Mouse (Mus musculus): Measurements from ENCODE around the gene Gckr. TPM values are rescaled to one million over a fixed set of nuclear protein-coding genes. Genes with fewer than 3 reads are reported as not detected.

The Gckr gene
- polyA plus RNA-seq, 1 experiment from 2014 or later: 0.16 TPM

DNA sequence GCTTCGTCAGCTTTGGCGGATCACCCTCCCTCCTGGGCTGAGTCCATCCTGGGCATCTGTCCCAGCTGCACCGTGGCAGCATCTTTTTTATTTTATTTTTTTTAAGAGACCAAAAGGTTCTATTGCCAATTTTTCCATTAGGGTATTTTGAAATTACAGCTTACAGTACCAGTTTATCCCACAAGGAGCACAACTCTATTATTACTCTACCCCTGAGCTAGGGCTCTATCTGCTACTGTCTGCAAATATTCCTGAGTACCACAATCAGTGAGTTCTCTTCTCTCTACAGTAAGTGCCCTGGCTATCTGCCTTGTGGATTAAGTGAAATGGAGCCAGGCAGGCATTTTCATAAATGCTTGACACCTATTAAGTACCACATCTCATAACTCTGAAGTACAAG, 8.6 kb upstream of the Gckr start:
- H3K4me2 ChIP-seq (ENCODE audit: low read depth, severe bottlenecking): no peak overlapping the region
- no peak for DNase-seq (ENCODE audit: low spot score)
- H3K9me3 ChIP-seq (ENCODE audit: control insufficient read depth, low read length): no peaks in the 10 kb centered on the region
- 0 out of 2 replicates have a peak, but pooled peaks cover 3% of the 10 kb centered on the region for H3K4me1 ChIP-seq (ENCODE audit: control insufficient read depth, insufficient read depth, low read length)
- no peak overlapping the region for H3K27ac ChIP-seq (replicated peaks; ENCODE audit: low read depth, low read length)
- H3K36me3 ChIP-seq (ENCODE audit: control insufficient read depth, insufficient read depth, low read length): peaks cover 7% of the 10 kb centered on the region; the same call in 1 of the 2 replicates
- H3K27me3 ChIP-seq (ENCODE audit: control insufficient read depth, insufficient read depth, low read length): no peaks in the 10 kb centered on the region
- ATAC-seq (ENCODE audit: insufficient number of reproducible peaks, low FRiP score, low TSS enrichment, low read depth): no peak
- no peak overlapping the region for H3K4me3 ChIP-seq (ENCODE audit: low read depth, low read length)
- 77% methylated on average over 3 of the region's 3 CpGs for WGBS
- H3K9ac ChIP-seq (ENCODE audit: low read length): no peak overlapping the region

DNA sequence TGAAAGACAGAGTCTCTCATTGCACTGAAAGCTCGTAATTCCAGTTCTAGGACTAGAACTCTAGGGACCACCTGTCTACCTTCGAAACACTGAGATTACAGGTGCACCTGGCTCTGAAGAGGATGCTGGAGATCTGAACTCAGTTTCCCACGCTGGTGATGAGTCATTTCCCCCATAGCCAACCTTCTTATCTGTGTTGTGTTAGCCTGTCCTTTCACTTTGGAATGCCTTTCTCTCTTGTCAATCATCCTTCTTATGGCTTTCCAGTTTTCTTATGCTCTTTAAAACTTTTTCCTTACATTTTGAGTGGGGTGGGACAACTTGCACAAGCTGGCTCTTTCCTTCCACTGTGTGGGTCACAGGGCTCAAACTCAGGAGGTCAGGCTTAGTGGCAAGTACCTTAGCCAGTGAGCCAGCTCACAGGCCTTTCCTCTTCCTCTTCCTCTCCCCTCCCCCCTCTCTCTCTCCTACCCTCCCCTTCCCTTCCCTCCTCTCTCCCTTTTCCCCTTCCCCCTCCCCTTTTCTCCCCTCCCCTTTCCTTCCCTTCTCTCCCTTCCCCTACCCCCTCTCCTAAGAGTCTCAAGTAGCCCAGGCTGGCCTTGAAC, 7.5 kb upstream of the Gckr start:
- Histone ChIP-seq H3K4me1 (ENCODE audit: control insufficient read depth, insufficient read depth, low read length) (peaks cover 7% of the 10 kb centered on the region), H3K9me3 (ENCODE audit: control insufficient read depth, low read length) (no peaks in the 10 kb centered on the region), H3K27me3 (ENCODE audit: control insufficient read depth, insufficient read depth, low read length) (no peaks in the 10 kb centered on the region), H3K4me2 (ENCODE audit: low read depth, severe bottlenecking) (peak overlapping the region; percentile 67), H3K9ac (ENCODE audit: low read length) (no peak overlapping the region), H3K4me3 (ENCODE audit: low read depth, low read length) (peak overlapping the region; percentile 38), H3K36me3 (ENCODE audit: control insufficient read depth, insufficient read depth, low read length) (peaks cover 8% of the 10 kb centered on the region; the same call in 1 of the 2 replicates), H3K27ac (replicated peaks; ENCODE audit: low read depth, low read length) (no peak overlapping the region)
- no peak for DNase-seq (ENCODE audit: low spot score)
- 84% methylated on average over 3 of the region's 3 CpGs for whole genome bisulfite sequencing
- ATAC-seq (ENCODE audit: insufficient number of reproducible peaks, low FRiP score, low TSS enrichment, low read depth): no peak

DNA sequence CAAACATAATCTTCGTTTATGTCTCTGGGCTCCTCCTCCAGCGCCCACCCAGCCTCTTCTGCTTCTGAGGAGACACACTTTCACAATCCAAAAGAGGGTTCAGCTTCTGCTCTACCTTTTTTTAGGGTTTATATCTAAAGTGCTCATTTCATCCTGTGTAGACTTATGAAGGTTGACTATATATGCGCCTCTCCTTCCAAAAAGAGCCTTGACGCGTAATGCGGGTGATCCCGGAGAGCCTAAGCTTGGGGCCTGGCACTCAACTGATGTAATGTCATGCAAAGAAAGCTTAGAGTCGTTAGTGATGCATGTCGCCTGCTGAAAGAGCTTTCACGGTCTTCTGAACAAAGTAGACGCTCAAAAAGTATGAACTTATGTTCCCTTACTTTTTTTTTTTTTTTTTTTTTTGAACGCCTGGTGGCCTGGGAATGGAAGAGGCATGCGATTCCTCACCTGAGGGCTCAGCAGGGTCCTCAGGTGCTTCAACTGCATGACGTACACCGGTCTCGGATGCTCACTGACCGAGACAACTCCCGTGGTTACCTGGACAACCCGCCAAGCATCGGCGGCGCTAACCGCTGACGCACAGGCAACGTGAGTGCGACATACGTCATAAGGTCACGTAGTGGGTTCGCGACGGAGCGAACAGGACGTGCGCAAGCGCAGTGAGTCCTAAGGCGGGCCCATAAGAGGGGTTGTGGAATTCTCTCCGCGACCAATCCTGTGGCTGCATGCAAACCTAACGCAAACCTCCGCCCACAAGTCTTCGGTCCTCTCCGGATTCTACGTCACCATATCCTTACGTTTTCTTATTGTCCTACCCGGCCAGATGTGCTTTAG, 6.5 kb upstream of the Gckr start, which contains the start of gene Ift172:
Ift172 (minus strand) TSS at position 596 of the 840 bp plus-strand sequence.
- H3K4me3 ChIP-seq (ENCODE audit: low read depth, low read length): peak within 1 kb of the TSS; percentile 38
- peaks cover 10% of the 10 kb centered on the region for H3K4me1 ChIP-seq (ENCODE audit: control insufficient read depth, insufficient read depth, low read length)
- peak within 1 kb of the TSS; percentile 51 for H3K9ac ChIP-seq (ENCODE audit: low read length)
- WGBS: 3% methylated on average over 45 of the region's 45 CpGs
- no peaks in the 10 kb centered on the region for H3K9me3 ChIP-seq (ENCODE audit: control insufficient read depth, low read length)
- peak; percentile 96 for DNase-seq (ENCODE audit: low spot score)
- peak; percentile 93 for ATAC-seq (ENCODE audit: insufficient number of reproducible peaks, low FRiP score, low TSS enrichment, low read depth)
- no peaks in the 10 kb centered on the region for H3K27me3 ChIP-seq (ENCODE audit: control insufficient read depth, insufficient read depth, low read length)
- peak within 1 kb of the TSS; percentile 67 for H3K4me2 ChIP-seq (ENCODE audit: low read depth, severe bottlenecking)
- H3K27ac ChIP-seq (replicated peaks; ENCODE audit: low read depth, low read length): peak within 1 kb of the TSS; percentile 72; the same call in 1 of the 2 replicates
- H3K36me3 ChIP-seq (ENCODE audit: control insufficient read depth, insufficient read depth, low read length): peaks cover 8% of the 10 kb centered on the region; the same call in 1 of the 2 replicates

GRCm38 (mm10) chr5:31291361-31291688, 5.9 kb upstream of the Gckr start:
- peak; percentile 8; the same call in 1 of the 2 replicates for ATAC-seq (ENCODE audit: insufficient number of reproducible peaks, low FRiP score, low TSS enrichment, low read depth)
- H3K9ac ChIP-seq (ENCODE audit: low read length): peak overlapping the region; percentile 49; the same call in 1 of the 2 replicates
- peaks cover 6% of the 10 kb centered on the region; the same call in 1 of the 2 replicates for H3K36me3 ChIP-seq (ENCODE audit: control insufficient read depth, insufficient read depth, low read length)
- H3K4me3 ChIP-seq (ENCODE audit: low read depth, low read length): peak overlapping the region; percentile 38
- no peaks in the 10 kb centered on the region for H3K9me3 ChIP-seq (ENCODE audit: control insufficient read depth, low read length)
- DNase-seq (ENCODE audit: low spot score): no peak
- H3K4me1 ChIP-seq (ENCODE audit: control insufficient read depth, insufficient read depth, low read length): peaks cover 10% of the 10 kb centered on the region
- WGBS: 3% methylated on average over 9 of the region's 9 CpGs
- no peaks in the 10 kb centered on the region for H3K27me3 ChIP-seq (ENCODE audit: control insufficient read depth, insufficient read depth, low read length)
- H3K4me2 ChIP-seq (ENCODE audit: low read depth, severe bottlenecking): peak overlapping the region; percentile 67
- H3K27ac ChIP-seq (replicated peaks; ENCODE audit: low read depth, low read length): peak overlapping the region; percentile 72; the same call in 1 of the 2 replicates

DNA sequence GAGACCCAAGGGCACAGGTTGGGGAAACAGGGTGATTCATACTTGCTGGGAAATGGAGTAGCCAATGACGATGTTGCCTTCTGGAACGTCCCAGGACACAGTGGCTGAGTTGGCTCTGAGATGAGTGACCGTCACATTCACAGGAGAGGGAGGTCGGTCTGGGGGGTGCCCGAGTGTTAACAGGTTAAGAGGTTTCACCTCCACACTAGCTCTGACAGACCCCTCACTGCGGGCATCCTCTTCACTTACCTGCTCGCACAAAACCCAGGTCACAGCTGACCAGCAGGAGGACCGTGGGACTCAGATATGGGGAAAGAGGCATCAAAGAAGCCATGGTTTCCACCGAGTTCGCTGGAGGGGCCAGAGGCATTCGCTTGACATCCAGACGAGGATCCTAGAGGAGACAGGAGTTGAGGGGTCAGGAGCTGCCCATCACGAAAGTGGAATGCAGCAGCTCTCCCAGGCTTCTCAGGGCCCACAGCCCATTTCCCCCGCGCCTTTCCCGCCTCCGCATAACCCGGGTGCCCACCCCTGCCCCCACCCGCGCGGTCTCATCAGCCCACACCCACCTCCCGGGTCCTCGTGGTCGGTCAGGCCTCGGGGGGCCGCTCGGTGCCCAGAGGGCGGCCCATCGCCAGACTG, 2.2 kb upstream of the Gckr start:
- peaks cover 10% of the 10 kb centered on the region for H3K4me1 ChIP-seq (ENCODE audit: control insufficient read depth, insufficient read depth, low read length)
- H3K36me3 ChIP-seq (ENCODE audit: control insufficient read depth, insufficient read depth, low read length): peaks cover 6% of the 10 kb centered on the region; the same call in 1 of the 2 replicates
- 0 out of 2 replicates have a peak, but pooled peaks have one; percentile 28 for ATAC-seq (ENCODE audit: insufficient number of reproducible peaks, low FRiP score, low TSS enrichment, low read depth)
- H3K9me3 ChIP-seq (ENCODE audit: control insufficient read depth, low read length): no peaks in the 10 kb centered on the region
- H3K27me3 ChIP-seq (ENCODE audit: control insufficient read depth, insufficient read depth, low read length): no peaks in the 10 kb centered on the region
- peak overlapping the region; percentile 73 for H3K4me3 ChIP-seq (ENCODE audit: low read depth, low read length)
- H3K9ac ChIP-seq (ENCODE audit: low read length): peak overlapping the region; percentile 88
- peak overlapping the region; percentile 75 for H3K4me2 ChIP-seq (ENCODE audit: low read depth, severe bottlenecking)
- DNase-seq (ENCODE audit: low spot score): peak; percentile 47
- H3K27ac ChIP-seq (replicated peaks; ENCODE audit: low read depth, low read length): peak overlapping the region; percentile 63; the same call in 1 of the 2 replicates
- WGBS: 6% methylated on average over 29 of the region's 29 CpGs

- Histone ChIP-seq H3K4me2 (ENCODE audit: low read depth, severe bottlenecking) (peak within 1 kb of the TSS; percentile 75), H3K27me3 (ENCODE audit: control insufficient read depth, insufficient read depth, low read length) (no peaks in the 10 kb centered on the region), H3K4me1 (ENCODE audit: control insufficient read depth, insufficient read depth, low read length) (peaks cover 7% of the 10 kb centered on the region), H3K9me3 (ENCODE audit: control insufficient read depth, low read length) (no peaks in the 10 kb centered on the region), H3K9ac (ENCODE audit: low read length) (peak within 1 kb of the TSS; percentile 88), H3K4me3 (ENCODE audit: low read depth, low read length) (peak within 1 kb of the TSS; percentile 73), H3K27ac (replicated peaks; ENCODE audit: low read depth, low read length) (peak within 1 kb of the TSS; percentile 63; the same call in 1 of the 2 replicates), H3K36me3 (ENCODE audit: control insufficient read depth, insufficient read depth, low read length) (peaks cover 6% of the 10 kb centered on the region; the same call in 1 of the 2 replicates)
- peak; percentile 71 for DNase-seq (ENCODE audit: low spot score)
- WGBS: under 1% methylated on average over 39 of the region's 46 CpGs
- ATAC-seq (ENCODE audit: insufficient number of reproducible peaks, low FRiP score, low TSS enrichment, low read depth): peak; percentile 44; the same call in 1 of the 2 replicates
These were observed 1.6 kb upstream of the Gckr start, which contains the start of gene Fndc4 for GRCm38 (mm10) chr5:31295606-31296141. TSS of gene Fndc4 (minus strand) at chr5:31296080.

GRCm38 (mm10) chr5:31297981-31298380, 738 bp downstream of the Gckr start:
- Histone ChIP-seq H3K27ac (replicated peaks; ENCODE audit: low read depth, low read length) (no peak overlapping the region), H3K4me1 (ENCODE audit: control insufficient read depth, insufficient read depth, low read length) (peaks cover 7% of the 10 kb centered on the region), H3K9me3 (ENCODE audit: control insufficient read depth, low read length) (no peaks in the 10 kb centered on the region), H3K36me3 (ENCODE audit: control insufficient read depth, insufficient read depth, low read length) (peaks cover 6% of the 10 kb centered on the region; the same call in 1 of the 2 replicates), H3K27me3 (ENCODE audit: control insufficient read depth, insufficient read depth, low read length) (no peaks in the 10 kb centered on the region), H3K9ac (ENCODE audit: low read length) (no peak overlapping the region), H3K4me3 (ENCODE audit: low read depth, low read length) (no peak overlapping the region), H3K4me2 (ENCODE audit: low read depth, severe bottlenecking) (no peak overlapping the region)
- DNase-seq (ENCODE audit: low spot score) (no peak), ATAC-seq (ENCODE audit: insufficient number of reproducible peaks, low FRiP score, low TSS enrichment, low read depth) (no peak)
- WGBS: 84% methylated on average over 3 of the region's 3 CpGs

DNA sequence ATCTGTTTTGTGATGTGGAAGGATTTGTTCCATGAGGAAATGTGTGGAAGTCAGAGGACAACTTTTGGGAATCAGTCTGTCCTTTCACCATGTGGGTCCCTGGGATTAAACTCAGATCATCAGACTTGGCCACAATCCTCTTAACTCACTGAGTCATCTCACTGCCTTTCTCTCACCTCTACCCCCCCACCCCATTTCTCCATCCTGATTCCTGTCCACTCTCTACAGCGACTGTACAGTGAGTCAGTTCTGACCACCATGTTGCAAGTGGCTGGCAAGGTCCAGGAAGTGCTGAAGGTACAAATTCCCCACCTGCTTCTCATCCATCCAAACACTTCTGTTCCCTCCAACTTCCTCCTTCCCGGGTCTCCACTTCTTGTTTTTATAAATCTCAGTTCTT, 1.2 kb downstream of the Gckr start:
- Histone ChIP-seq H3K9me3 (ENCODE audit: control insufficient read depth, low read length) (no peaks in the 10 kb centered on the region), H3K36me3 (ENCODE audit: control insufficient read depth, insufficient read depth, low read length) (peaks cover 4% of the 10 kb centered on the region; the same call in 1 of the 2 replicates), H3K27ac (replicated peaks; ENCODE audit: low read depth, low read length) (no peak overlapping the region), H3K27me3 (ENCODE audit: control insufficient read depth, insufficient read depth, low read length) (no peaks in the 10 kb centered on the region), H3K4me1 (ENCODE audit: control insufficient read depth, insufficient read depth, low read length) (peaks cover 7% of the 10 kb centered on the region), H3K4me2 (ENCODE audit: low read depth, severe bottlenecking) (no peak overlapping the region), H3K4me3 (ENCODE audit: low read depth, low read length) (no peak overlapping the region), H3K9ac (ENCODE audit: low read length) (no peak overlapping the region)
- ATAC-seq (ENCODE audit: insufficient number of reproducible peaks, low FRiP score, low TSS enrichment, low read depth) (no peak), DNase-seq (ENCODE audit: low spot score) (no peak)
- WGBS: 62% methylated on average over 2 of the region's 2 CpGs
